Mouse (Mus musculus): Measurements from ENCODE around the gene Ctu2. TPM values are rescaled to one million over a fixed set of nuclear protein-coding genes. Genes with fewer than 3 reads are reported as not detected.
A peak's percentile ranks its signal among the peaks of the same experiment; 100 is the strongest.

Gene Ctu2
- polyA plus RNA-seq, 1 experiment from 2014 or later, result 75.3 TPM

DNA sequence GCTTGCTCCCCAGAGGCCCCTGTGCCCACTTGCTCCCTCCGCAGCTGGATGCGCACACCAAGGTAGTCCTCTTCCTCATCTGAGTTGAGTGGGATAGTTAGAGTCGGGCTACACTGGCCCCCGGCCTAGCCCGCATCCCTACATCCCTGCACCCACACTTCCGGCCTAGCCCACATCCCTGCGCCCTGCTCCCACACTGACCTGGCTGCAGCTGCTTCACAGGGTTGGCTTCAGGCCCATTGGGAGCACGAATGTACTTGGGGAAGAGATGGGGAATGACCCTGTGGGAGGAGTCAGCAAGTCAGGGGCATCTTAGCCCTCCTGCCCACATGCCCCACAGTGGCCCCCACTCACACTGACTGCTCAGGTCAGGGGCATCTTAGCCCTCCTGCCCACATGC, 6.5 kb downstream of the Ctu2 start:
- DNase-seq (ENCODE audit: low spot score), result no peak

DNA sequence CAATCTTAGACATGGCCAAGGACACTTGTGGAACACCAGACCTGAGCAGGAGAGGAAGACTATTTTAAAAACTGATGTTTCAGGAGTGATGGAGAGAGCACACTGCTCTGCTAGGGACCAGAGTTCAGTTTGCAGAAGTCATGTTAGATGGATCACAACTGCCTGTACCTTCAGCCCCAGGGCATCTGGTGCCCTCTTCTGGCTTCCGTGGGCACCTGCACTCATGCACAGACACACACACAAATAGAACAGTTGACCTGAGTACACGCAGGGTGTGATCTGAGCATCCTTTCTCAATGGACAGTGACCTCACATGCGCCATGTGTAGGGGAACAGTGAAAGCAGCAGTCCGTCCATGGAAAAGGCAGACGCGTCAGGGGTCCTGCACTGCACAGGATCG, 7.9 kb downstream of the Ctu2 start:
- DNase-seq (ENCODE audit: low spot score), result no peak

DNA sequence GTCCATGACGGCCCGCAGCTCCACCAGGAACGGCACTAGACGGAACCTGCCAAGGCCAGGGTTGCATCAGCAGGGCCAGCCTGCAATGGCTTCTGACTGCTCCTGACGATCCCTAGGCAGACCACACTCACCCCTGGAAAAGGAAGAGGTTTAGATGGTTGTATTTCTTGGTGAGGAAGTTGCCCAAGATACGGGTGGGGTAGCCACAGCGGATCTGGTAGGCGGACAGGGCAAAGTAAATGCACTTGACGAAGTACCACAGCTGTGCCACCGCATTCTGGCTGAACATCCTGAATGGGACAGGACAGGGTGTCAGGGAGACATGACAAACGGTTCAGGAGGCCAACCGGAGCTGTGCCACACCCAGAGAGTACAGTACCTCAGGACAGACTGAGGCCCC, 8.9 kb downstream of the Ctu2 start:
- DNase-seq (ENCODE audit: low spot score), result no peak

DNA sequence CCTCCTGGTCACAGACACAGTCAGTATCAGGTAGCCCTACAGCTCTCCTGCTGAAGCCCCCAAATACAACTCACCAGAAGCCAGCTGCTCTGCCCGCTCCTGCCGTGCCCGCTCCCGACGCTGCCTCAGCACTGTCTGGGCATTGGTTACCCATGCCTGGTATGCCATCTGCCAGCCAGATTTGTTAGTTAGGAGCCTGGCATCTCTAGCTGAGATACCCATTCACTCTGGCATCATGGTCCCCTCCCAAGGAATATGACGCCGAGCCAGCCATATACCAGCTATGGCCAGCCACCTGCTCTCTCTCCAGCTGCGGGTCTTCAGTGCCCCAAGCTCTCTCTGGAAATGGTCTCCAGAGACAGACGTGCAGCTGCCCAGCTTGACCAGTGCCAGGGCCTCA, 12.4 kb downstream of the Ctu2 start:
- DNase-seq (ENCODE audit: low spot score), result no peak

DNA sequence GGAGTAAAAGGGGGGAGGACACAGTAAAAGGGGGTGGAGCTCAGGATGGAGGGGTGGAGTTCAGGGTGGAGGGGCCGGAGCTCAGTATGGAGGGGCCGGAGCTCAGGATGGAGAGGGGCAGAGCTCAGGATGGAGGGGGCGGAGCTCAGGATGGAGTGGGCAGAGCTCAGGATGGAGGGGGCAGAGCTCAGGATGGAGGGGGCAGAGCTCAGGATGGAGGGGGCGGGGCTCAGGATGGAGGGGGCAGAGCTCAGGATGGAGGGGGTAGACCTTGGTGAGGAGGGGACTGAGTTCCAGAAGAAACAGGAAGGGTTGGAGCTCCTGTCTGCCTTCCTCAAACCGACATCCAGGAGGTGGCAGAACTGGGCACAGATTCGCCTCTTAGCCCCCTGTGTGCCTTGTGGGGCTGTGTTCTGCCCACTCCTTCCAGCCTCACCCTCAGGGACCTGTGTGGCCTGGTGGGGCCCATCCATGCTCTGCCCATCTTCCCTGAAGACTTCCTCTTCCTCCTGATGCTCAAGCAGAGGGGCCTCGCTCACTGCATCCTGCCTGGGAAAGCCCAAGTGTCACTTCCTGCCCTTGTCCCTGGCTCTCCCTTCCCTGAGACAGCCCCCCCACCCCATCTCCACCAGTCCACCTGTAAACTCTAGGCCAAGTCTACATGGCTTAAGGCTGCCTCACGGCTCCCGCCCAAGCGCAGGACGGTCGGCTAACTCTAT, 21.2 kb downstream of the Ctu2 start:
- no peak for DNase-seq (ENCODE audit: low spot score)

DNA sequence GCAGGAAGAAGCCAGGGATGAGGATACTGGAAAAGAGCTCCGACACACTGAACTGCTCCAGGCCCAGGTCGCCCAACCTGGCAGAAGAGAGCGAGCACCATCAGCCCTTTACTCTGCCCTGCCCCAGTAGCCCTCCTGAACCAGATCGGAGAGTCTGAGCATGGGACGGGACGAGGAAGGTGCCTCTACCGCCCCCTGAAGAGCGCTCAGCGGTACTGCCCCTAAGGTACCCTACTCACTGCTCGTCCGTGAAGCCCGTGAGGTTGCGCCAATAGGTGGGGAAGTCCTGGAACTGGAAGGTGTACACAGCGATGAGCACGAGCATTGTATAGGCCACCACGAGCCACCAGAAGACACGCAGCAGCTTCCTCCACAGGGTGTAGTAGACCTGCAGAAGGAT, 22.0 kb downstream of the Ctu2 start:
- peak; percentile 33 for DNase-seq (ENCODE audit: low spot score)

DNA sequence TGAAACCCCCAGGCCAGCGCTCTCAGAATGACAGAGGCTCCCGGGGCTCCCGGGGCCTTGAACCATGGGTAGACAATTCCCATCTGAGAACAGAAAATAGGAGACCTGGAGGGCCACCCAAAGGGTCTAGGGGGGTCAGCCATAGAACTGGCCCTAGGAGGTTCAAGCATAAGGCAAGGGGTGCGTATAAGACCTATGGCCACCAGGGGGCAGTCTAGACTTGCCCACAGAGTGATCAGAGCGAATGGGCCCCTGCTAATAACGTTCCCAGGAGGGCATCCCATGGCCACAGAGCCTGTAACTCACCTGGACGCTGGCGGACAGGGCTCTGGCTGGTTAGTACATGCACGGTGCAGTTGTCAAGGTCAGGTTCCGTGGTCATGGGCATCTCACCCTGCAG, 24.9 kb downstream of the Ctu2 start:
- peak; percentile 83 for DNase-seq (ENCODE audit: low spot score)

DNA sequence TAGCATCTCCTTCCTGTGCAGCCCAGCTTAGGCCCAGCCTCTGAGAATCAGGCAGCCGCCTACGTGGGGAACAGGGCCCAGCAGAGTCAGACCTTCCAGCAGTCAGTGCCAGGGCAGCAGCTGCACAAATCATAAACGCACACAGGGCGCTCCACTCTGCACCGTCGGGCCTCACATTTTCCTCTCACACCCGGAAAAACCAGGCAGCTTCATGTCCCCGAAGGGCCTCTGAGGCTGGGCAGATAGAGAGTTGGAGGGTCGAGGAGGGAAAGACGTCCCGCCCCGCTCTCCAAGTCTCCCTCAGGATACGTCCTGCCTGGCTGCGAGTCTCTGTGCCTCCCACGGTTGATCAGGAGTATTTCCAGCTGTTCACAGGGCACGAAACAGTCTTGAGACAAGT, 35.6 kb downstream of the Ctu2 start:
- no peak for DNase-seq (ENCODE audit: low spot score)

DNA sequence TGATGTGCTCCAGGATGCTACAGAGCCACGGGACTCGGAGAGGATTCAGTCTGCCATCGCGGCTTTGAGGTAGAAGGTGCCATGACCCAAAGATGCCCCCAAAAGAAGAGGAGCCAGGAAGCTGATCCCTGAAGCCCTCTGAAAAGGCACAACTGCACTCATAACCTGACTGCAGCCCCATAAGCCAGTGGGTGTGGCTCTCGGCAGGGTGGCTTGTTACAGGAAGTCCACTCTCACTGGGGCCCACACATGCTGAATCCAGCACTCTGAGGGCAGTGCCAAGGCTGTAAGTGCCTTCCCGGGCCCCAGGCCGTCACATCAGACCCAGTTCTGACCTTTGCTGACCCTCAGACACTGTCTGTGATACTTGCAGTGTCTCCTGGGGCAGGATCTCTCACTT, 36.4 kb downstream of the Ctu2 start:
- no peak for DNase-seq (ENCODE audit: low spot score)

DNA sequence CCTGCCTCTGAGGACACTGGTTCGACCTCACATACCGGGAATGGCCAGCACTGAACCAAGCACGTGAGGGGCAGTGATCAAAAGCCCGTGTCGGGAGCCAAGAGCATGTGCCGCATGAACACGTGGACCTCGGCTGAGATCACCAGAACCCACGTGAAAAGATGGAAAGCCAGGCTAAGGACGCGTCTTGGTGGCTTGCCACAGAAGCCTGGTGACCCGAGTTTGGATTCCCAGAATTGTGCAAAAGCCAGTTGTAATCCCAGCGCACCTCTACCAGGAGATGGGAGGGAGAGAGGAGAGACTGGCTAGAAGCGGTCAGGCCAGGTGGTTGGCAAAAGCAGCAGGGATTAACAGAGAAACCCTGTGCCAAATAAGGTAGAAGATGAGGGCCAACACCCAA, 39.8 kb downstream of the Ctu2 start:
- DNase-seq (ENCODE audit: low spot score), result no peak

DNA sequence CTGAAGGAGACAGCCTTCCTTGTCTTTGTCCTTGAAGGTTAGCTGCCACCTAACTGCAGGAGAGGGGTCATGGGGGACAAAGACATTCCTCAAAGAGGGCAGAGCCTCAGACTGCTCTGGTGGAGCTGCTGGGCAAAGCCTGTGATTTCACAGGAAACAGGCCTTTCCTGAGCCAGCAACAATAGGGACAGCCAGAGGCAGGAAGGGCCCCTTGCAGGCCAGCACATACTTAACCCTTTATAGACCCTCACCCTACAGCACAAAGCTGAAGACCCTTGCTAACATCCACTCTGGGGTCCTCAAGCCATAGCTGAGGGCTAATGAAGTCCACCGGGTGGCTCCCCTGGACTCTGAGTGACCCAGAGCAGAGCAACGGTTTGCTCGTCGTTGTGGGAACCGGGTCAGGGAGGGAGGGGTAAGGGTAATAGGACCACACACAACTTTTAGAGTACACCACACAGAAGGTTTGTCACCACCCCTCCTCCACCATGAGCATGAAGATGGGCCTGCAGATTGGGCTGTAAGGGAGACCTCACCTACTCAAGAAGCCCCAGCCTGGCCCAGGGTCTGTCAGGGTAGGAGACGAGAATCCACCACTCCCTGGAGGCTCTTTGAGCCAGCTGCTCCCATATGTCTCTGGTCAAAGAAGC, 41.7 kb downstream of the Ctu2 start:
- no peak for DNase-seq (ENCODE audit: low spot score)

DNA sequence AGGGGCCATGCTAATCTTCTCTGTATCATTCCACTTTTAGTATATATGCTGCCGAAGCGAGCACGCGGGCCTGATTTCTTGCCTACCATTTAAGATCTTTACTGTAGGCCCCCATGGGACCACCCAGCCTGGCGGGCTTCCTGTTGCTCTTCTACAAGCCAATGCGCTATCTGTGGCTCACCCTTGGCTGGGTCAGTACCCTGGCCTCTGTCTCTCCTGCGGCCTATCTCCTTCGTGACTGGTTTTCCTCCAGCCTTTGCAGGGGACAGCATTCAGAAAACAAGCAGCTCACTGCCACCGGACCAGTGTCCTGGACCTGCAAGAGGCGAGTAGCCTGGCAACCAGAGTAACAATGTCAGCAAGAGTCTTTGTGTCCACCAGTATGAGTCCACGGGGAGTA, 44.7 kb downstream of the Ctu2 start:
- no peak for DNase-seq (ENCODE audit: low spot score)

DNA sequence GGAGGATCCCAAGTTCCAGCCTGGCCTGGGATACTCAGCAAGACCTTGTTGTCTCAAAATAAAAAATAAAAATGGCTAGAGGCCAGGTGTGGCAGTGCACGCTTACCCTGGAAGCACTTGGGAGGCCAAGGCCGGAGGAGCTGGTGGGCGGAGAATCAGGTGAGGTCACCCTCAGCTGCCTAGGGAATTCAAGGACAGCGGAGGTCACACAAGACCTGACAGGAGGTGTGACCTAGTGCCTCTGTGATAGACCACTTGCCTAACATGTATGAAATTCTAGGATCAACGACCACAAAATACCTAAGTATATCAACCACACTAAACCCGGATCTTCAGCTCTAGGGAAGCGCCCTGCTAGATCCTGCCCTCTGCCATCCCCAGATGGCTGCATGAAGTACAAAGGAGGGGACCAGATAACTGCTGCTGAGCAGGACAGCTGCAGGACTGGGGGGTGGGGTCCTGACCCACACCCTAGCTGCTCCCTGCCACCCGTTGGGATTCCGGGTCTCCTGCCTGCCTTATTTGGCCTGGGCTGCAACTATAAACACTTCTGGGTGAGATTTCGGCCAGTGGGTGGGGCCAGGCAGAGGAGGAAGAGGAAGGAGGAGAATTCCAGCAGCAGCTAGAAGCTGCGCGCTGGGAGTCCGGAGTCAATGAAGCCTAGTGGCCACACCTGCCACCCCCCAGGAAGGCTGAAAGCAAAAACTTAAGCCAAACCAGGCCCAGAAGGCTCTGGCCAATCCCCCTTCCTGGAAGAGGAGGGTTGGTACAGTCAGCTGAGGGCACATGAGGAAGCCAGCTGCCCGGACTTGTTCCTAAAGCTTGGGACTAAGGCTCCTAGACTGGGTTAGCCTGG, 47.1 kb downstream of the Ctu2 start:
- DNase-seq (ENCODE audit: low spot score), result no peak

DNA sequence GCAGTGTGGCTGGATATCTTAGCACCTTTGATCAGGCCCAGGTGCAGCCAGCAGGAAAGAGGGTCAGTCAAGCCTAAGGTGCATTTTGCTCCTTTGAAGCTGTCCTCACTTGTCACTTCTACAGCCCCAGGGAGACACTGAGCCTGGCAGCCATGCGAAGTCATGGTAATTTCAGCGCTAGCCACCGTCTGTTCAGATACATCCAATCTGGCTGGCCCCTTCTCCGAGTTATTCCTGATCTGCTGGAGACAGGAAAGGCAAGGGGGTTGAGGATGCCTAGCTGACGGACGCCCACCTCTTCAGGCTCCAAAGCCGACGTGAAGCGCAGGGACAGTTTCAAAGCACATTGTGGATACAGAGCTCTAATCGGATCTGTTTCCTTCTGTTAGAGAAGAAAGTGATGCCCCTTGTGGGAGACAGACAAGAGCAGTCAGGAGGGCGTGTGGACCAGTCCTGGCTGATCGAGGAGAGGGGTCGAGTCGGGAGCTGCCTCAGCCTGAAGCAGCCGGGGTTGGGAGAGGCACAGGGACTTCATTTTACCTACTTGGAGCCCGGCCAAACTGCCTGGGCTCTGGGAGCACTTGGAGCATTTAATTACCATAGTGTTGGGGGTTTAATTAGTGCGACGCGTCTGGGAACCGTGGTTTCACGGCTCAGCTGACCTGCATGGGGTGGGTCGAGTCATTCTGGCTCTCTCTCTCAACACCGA, 47.9 kb downstream of the Ctu2 start:
- no peak for DNase-seq (ENCODE audit: low spot score)

DNA sequence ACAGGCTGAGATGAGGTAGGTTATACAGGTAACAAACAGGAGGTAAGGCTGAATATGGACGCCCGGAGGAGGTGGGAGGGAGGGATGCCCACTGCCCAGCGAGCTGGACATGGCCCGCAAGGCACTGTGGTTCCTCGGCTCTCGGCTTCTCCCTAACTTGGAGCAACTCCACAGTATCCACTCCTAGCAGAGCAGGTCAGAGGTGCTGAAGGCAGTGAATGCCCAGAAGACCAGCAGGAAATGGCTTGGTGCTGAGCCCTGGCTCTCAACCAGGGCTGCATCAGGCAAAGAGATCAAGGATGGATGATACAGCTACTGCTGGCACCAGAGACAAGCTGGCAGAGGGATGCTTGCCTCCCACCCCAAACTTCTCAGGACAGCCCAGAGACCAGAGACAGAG, 48.6 kb downstream of the Ctu2 start:
- no peak for DNase-seq (ENCODE audit: low spot score)

DNA sequence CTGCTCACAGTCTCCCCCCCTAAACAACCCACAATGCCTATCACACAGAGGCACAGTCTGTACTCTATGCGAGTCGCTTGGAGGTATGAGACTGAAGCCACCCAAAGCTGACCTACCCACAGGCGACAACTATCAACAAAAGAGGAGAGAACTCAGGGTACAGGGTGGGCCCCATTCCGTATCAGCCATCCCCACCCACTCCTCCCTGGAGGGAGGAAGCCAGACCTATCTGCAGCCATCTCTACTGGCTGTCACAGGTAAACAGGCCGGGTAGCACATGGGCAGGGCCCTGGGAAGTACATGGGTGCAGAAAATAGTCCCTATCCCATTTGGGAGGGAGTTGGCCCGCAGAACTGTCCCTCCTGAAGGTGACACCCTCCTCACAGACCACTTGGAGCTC, 49.1 kb downstream of the Ctu2 start:
- DNase-seq (ENCODE audit: low spot score), result no peak

DNA sequence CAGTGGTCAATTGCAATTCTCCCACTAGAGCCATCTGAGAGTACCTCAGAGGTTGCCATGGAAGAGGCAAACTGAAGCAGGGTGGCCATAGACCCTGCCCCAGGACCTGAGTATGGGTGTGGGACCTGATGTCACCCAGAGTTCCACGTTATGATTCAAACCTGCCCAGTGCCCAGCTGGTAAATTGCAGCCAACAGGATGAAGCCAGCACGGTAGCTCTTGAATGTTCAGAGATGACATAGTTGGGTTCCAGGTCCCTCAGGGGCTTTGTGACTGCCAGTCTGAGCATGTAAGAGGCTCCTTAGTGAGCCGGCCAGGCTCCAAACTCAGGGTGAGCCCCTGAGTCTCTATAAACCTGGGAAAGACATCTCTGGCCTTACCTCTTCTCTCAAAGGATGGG, 50.1 kb downstream of the Ctu2 start:
- DNase-seq (ENCODE audit: low spot score), result no peak

DNA sequence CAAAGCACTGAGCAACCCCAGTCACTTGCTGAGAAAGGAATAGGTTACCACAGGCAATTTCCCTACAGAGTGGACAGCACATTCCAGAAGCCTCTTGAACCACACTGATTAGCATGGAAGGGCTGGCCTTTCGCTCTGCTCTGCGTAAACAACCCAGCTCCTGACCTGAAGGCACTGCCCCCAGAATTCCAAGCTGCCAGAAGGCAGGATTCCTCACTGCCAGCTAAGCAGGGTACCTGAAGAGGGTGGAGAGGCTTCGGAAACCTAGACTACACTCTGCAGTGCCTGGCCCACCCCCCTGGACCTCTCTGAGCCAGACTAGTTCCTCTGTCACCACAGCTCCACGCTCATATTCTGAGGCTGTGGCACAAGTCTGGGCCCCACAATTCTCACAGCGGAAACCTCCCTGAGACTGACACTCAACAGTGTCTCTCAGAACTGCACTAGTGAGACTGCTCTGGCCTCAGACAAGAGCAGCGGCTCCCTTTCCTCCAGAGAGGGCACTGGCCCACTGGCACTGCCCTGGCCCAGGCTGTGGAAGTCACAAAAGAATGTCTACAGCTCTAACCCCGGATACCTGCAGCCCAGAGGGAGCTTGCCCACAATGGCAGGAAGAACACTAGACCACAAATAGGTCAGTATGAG, 50.7 kb downstream of the Ctu2 start:
- peak; percentile 51 for DNase-seq (ENCODE audit: low spot score)

DNA sequence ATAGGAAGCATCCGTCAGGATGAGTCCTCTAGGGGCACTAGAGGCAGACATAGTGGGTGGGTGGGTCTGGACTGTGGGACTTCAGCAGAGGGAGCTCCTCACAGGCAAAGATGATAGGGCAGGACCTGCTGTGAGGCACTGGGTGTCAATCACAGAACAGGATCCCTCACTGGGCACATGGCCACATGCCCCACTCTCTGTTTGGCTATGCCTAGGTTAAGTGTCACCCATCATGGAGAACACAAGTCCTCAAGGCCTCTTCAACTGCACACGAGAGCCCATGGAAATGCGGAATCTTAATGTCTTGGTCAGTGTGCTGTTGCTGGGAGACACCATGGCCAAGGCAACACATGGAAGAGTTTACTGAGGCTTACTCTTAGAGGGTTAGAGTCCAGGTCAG, 52.0 kb downstream of the Ctu2 start:
- DNase-seq (ENCODE audit: low spot score), result no peak

DNA sequence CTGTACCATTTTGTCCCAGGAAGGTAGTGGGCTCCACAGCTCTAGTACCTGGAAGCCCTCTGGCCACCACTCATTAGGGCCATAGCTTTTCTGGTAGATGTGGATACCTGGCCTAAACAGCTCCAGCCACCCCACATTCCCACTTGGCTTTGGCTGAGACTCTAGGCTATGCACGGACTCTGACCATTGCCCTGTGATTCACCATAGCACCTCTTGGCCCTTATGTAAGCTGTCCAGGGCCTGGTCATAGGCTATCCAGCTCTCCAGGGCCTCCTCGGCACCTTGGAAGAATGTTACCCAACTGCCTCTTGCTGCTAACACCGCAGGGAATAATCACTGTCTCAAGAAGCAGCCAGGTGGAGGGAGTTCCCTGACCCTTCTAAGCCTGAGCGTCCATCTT, 53.2 kb downstream of the Ctu2 start:
- DNase-seq (ENCODE audit: low spot score), result no peak

DNA sequence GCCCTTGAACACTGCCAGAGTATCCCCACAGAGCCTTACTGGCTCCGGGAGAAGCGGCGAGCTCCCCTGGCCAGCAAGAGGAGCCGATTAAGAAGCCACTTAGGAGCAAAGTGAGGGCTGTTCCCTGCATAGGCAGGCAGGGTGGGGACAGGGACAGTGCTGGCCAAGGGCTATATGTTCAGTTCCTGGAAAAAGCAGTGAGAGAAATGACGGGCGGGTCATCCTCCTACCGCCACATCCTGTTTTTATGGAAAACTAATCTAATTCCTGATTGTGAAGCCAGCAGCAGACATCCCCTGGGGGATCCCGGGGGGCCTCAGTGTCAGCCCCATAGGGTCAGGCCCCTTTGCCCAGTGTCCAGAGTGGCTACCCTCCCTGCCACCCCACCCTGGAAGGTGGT, 55.4 kb downstream of the Ctu2 start:
- DNase-seq (ENCODE audit: low spot score), result no peak
